Mouse (Mus musculus): Measurements from ENCODE around the gene Thbd. TPM values are rescaled to one million over a fixed set of nuclear protein-coding genes. Genes with fewer than 3 reads are reported as not detected.

Gene Thbd
- 2.0 TPM for total RNA-seq (2023)

DNA sequence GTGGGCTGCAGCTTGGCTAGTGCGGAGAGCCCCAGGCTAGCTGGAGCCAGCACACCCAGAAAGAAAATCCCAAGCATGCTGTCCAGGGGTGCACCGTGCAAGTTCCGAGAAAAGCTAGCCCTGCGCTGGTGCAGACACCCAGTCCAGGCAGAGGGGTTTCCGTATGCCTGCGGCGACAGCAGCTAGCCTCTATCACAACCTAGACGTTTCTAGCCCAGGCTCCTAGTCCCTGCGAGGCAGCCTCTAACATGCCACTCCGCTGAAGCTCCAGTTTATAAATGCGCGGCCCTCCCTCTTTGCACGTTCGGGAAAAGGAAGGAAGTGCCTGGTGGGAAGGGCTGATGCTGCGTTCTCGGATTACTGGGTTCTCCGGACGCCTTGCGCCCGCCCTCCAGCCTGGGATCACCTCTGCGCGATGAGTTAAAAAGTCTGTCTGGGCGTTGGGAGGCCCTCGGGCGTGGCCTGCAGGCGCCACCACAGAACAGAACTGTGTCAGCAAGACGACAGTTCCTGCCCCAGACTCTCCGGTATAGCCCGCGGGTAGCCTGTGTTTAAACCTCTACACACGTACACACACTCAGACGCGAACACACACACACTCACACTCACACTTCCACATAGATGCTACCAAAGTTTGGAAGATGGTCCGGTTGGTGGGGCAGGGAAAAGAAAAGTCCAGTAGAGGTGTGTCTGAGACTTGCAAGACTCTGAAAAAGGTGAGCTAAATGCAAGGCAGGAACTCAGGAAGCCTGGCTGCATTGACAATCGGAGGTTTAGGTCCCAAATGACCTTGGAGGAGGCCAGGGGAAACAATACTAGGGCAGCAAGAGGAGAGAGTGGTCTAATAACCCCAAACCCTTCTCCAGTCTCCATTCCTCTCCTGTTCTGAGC, at the start of gene Thbd:
Thbd (minus strand) TSS at position 319 of the 891 bp plus-strand sequence.

DNA sequence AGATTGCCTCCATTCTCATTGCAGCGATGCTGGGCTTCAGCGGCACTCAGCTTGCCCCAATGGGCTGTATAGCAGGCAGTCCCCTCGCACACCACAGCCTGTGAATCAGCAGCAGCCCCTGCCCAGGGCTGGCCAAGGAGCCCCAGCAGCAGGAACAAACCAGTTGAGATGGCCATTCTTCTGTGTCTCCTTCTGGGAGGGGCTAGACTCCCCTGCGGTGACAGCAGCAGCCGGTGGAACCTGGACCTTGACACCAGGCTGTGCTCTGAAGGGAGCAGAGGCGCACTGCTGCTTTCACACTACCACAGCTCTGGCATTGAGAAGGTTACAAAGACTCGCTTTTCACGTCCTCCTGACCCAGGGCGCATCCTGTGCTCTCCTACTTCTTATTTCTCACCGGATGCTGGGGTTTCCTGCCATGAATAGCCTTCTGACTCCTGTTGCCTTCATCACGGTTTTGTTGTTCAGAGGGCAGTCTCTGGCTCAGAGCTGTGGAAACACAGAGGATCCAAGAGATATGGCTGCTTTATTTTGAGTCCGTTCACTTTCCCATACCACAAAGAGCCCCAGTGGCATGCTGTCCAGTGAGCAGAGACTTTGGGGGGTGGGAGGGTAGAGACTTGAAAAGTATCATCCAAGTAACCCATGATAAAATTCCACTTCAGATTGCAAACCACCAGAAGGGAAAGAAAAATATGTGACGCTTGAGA, 35.4 kb upstream of the Thbd start, which contains the start of gene Cd93:
Cd93 (minus strand) TSS at position 315 of the 710 bp plus-strand sequence.

DNA sequence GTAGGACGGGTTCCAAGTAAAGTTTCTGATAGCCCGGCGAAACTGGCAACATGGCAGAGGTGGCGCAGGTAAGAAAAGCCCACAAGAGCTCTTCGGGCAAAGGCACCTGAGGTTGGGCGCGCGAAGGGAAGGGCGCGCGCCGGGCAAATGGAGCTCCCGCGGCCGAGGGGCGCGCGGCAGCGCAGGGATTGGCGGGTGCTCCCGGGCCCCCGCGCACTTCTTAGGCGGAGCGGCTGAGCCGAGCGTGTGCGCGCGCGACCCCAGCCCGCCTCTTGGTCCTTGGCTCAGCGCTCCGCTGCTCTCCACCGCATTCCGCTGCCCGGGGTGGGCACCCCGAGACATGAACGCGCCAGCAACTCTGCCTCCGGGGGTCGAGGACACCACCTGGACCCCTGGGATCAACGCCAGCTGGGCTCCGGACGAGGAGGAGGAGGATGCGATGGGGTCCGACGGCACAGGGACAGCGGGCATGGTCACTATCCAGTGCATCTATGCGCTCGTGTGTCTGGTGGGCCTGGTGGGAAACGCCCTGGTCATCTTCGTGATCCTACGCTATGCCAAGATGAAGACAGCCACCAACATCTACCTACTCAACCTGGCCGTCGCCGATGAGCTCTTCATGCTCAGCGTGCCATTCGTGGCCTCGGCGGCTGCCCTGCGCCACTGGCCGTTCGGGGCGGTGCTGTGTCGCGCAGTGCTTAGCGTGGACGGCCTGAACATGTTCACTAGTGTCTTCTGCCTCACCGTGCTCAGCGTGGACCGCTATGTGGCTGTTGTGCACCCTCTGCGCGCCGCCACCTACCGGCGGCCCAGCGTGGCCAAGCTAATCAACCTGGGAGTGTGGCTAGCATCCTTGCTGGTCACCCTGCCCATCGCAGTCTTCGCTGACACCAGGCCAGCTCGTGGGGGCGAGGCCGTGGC, 12.6 kb downstream of the Thbd start, which contains the start of gene Sstr4:
Sstr4 (plus strand) TSS at position 214 of the 921 bp plus-strand sequence.

Other genes with a start within 250 kb of the Thbd start
- gene Sstr4, start 12.8 kb downstream of the Thbd start, total RNA-seq (2023): 0.41 TPM
- gene Cd93, start 35.4 kb upstream of the Thbd start, total RNA-seq (2023): 1.5 TPM